Mouse (Mus musculus) neural tube, embryonic 12.5 days (tissue): ENCODE results near the gene Tnfrsf22. TPM values are rescaled to one million over a fixed set of nuclear protein-coding genes. Genes with fewer than 3 reads are reported as not detected.
A peak's percentile ranks its signal among the peaks of the same experiment; 100 is the strongest.
"Not testable (repeated sequence)": the region's sequence is repeated elsewhere in the genome, so short reads cannot be mapped to it uniquely, and the experiment has no call there.

Source experiments
- ATAC-seq: fragments of 200-750 bp; cut with Nextera tagmentation; 2 replicates; pipeline ENCODE4 v1.8.0; 2017; ENCODE audit warnings: low read depth, mild to moderate bottlenecking, moderate TSS enrichment, moderate library complexity; ENCODE audit not compliant: low FRiP score
- H3K27ac ChIP-seq: fragments of 300-500 bp; sonication (generic); 2 replicates; pipeline ENCODE4 v1.5.1; 2016
- H3K27me3 ChIP-seq: fragments of 300-500 bp; sonication (generic); replicated peaks from 2 replicates; pipeline ENCODE4 v1.6.1; 2016; ENCODE audit warnings: mild to moderate bottlenecking
- H3K36me3 ChIP-seq: fragments of 300-500 bp; sonication (generic); 2 replicates; pipeline ENCODE4 v1.6.1; 2016; ENCODE audit warnings: mild to moderate bottlenecking
- H3K4me1 ChIP-seq: fragments of 300-500 bp; sonication (generic); 2 replicates; pipeline ENCODE4 v1.6.1; 2016
- H3K4me2 ChIP-seq: fragments of 300-500 bp; sonication (generic); replicated peaks from 2 replicates; pipeline ENCODE4 v1.6.1; 2016; ENCODE audit warnings: mild to moderate bottlenecking
- H3K4me3 ChIP-seq: fragments of 300-500 bp; sonication (generic); 2 replicates; pipeline ENCODE4 v1.5.1; 2016
- H3K9ac ChIP-seq: fragments of 300-500 bp; sonication (generic); 2 replicates; pipeline ENCODE4 v1.6.1; 2016; ENCODE audit warnings: mild to moderate bottlenecking
- H3K9me3 ChIP-seq: fragments of 300-500 bp; sonication (generic); 2 replicates; pipeline ENCODE4 v1.6.1; 2016; ENCODE audit warnings: mild to moderate bottlenecking
- WGBS: fragments of 180-500 bp; shearing (Covaris S2); methylation state at CpG from one replicate; pipeline ENCODE4 v1.1.7; 2016; 5-methylcytosine and 5-hydroxymethylcytosine counted together
- polyA plus RNA-seq: library from polyadenylated mRNA; unstranded; fragments of >200 nt; fragmentation: Nextera tagmentation; extraction: Ambion mirVana; gene quantifications from 2 replicates; pipeline ENCODE4 v1.2.1, GENCODE M21; 2016

Gene Tnfrsf22
- polyA plus RNA-seq, 1 experiment from 2014 or later: 6.6 TPM

DNA sequence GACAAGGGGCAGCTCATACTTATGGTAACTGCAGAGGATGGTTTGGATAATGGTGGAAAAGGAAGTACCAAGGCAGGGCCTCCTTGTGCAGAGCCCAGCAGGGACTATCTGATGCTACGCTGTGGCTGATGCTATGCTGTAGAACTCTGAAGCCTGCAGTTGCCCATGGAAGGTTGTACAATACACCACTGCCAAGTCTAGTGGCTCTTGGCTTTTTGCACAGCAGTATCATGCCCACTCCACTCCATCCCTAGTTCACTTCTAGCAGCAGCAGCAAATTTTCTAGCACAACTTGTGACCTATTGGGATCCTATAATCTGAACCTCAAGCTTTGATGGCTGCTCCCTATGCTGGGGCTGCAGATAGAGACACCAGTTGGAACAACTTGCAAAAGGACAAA, 32.1 kb upstream of the Tnfrsf22 start:
- 91% methylated on average over 1 of the region's 1 CpGs for WGBS
- Histone ChIP-seq H3K27ac (no peak overlapping the region), H3K36me3 (no peaks in the 10 kb centered on the region), H3K9me3 (no peaks in the 10 kb centered on the region), H3K9ac (no peak overlapping the region), H3K4me3 (no peak overlapping the region), H3K4me1 (peaks cover 4% of the 10 kb centered on the region; the same call in 1 of the 2 replicates), H3K27me3 (no peaks in the 10 kb centered on the region), H3K4me2 (no peak overlapping the region)
- no peak for ATAC-seq

- H3K36me3 ChIP-seq, H3K27me3 ChIP-seq, ATAC-seq, H3K9me3 ChIP-seq, H3K9ac ChIP-seq, H3K4me3 ChIP-seq, H3K4me1 ChIP-seq, H3K4me2 ChIP-seq, H3K27ac ChIP-seq: not testable (repeated sequence)
- 52% methylated on average over 2 of the region's 2 CpGs for WGBS
Observed at GRCm38 (mm10) chr7:143680836-143681235, 31.4 kb upstream of the Tnfrsf22 start.

DNA sequence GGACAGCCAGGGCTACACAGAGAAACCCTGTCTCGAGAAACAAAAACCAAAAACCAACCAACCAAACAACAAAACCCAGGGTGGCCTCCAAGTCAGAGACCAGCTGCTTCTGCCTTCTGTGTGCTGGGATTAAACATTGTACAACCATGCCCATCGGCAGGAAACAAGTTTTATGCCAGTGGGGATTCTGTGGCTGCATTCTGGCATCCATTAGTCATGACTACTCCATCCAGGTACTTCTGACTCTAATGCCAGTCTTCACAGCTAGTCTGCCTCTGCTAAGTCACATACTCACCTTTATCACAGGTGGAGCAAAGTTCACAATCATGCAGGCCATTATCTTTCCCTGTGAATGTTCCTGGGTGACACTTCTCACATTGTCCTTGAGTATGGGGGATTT, 30.2 kb upstream of the Tnfrsf22 start:
- H3K9me3 ChIP-seq, H3K27ac ChIP-seq, H3K27me3 ChIP-seq, H3K4me2 ChIP-seq, H3K4me1 ChIP-seq, H3K36me3 ChIP-seq, ATAC-seq, H3K9ac ChIP-seq, H3K4me3 ChIP-seq: not testable (repeated sequence)
- 80% methylated on average over 2 of the region's 2 CpGs for WGBS

DNA sequence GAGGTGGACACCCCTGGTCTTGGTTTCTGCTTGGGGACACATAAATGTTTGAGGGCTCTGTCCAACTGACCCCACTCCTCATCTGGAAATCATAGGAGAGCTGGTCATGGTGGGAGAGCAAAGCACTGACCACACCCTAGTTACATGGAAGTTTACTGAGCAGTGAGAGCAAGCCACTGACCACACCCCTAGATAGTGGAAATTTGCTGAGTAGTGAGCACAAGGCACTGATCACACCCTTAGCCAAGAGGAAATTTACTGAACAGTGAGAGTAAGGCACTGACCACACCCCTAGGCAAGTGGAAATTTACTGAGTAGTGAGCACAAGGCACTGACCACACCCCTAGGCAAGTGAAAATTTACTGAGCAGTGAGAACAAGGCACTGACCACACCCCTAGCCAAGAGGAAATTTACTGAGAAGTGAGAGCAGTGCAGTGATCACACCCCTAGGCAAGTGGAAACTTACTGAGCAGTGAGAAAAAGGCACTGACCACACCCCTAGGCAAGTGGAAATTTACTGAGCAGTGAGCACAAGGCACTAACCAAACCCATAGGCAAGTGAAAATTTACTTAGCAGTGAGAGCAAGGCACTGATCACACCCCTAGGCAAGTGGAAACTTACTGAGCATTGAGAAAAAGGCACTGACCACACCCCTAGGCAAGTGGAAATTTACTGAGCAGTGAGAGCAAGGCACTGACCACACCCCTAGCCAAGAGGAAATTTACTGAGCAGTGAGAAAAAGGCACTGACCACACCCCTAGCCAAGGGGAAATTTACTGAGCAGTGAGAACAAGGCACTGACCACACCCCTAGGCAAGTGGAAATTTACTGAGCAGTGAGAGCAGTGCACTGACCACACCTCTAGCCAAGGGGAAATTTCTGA, 17.2 kb upstream of the Tnfrsf22 start:
- no peak overlapping the region for H3K9ac ChIP-seq
- H3K27ac ChIP-seq: no peak overlapping the region
- no peak for ATAC-seq
- no peaks in the 10 kb centered on the region for H3K4me1 ChIP-seq
- no peak overlapping the region for H3K4me3 ChIP-seq
- H3K36me3 ChIP-seq: no peaks in the 10 kb centered on the region
- no peaks in the 10 kb centered on the region for H3K27me3 ChIP-seq
- no peaks in the 10 kb centered on the region for H3K9me3 ChIP-seq
- H3K4me2 ChIP-seq: no peak overlapping the region

GRCm38 (mm10) chr7:143663470-143663869, 14.0 kb upstream of the Tnfrsf22 start:
- Histone ChIP-seq H3K36me3 (no peaks in the 10 kb centered on the region), H3K27me3 (no peaks in the 10 kb centered on the region), H3K4me3 (no peak overlapping the region), H3K4me2 (no peak overlapping the region), H3K9me3 (no peaks in the 10 kb centered on the region), H3K27ac (no peak overlapping the region), H3K9ac (no peak overlapping the region), H3K4me1 (no peaks in the 10 kb centered on the region)
- 90% methylated on average over 2 of the region's 2 CpGs for WGBS
- no peak for ATAC-seq

GRCm38 (mm10) chr7:143660797-143661196, 11.3 kb upstream of the Tnfrsf22 start:
- Histone ChIP-seq H3K36me3 (no peaks in the 10 kb centered on the region), H3K27ac (no peak overlapping the region), H3K4me3 (no peak overlapping the region), H3K9me3 (no peaks in the 10 kb centered on the region), H3K27me3 (no peaks in the 10 kb centered on the region), H3K4me2 (no peak overlapping the region), H3K9ac (no peak overlapping the region), H3K4me1 (no peaks in the 10 kb centered on the region)
- no peak for ATAC-seq

DNA sequence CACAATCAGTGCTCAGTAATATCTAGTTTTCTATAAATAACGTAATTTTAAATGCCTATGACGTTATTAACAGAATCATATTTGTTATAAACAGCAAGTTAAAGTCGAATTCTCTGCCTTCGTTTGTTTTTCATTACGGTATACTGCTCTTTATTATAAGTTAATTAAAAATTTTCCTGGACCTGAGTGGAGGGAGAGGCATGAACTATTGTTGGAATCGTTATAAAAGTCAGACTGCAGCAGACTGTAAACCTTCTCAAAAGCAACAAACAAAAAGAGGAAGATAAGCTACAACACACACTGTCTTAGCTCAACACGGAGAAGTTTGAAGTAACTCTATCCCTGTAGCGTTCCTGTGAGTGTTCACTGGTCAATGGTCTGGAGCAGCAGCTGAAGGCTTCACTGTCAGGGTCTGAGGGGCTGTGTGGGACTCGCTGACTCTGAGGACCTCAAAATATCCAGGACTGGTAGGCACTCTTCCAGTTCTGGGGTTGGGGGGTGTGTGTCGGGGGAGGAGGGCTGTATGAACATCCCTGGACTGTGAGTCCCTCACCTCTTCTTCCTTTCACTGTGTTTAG, 397 bp upstream of the Tnfrsf22 start:
- H3K4me1 ChIP-seq, H3K9ac ChIP-seq, H3K27ac ChIP-seq, H3K36me3 ChIP-seq, H3K27me3 ChIP-seq: not testable (repeated sequence)
- 0 out of 2 replicates have a peak, but pooled peaks have one; percentile 21 for ATAC-seq
- Histone ChIP-seq H3K9me3 (peaks cover 13% of the 10 kb centered on the region), H3K4me3 (peak overlapping the region; percentile 69), H3K4me2 (peak overlapping the region; percentile 83; the same call in 1 of the 2 replicates)
- 59% methylated on average over 10 of the region's 10 CpGs for WGBS

DNA sequence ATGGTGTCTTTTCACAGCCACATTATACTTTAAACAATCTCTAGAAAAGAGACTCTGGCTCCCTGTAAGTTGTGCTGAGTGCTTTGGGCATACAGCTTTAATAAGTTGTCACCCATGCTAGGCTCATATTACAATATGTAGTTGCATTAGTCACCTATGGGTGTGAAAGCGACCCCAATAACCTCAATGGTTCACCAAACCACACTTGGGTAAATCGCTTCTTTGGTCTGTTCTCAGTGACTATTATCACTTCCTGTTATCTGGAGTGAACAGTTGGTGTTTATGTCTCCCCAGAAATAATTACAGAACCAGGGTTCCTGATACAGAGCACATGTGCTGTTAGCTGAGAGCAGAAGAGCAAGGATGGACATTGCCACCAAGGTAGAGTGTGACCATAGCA, 5.5 kb downstream of the Tnfrsf22 start:
- H3K9me3 ChIP-seq, H3K4me1 ChIP-seq, H3K27me3 ChIP-seq, H3K36me3 ChIP-seq, H3K4me2 ChIP-seq, H3K9ac ChIP-seq, ATAC-seq, H3K4me3 ChIP-seq, H3K27ac ChIP-seq: not testable (repeated sequence)
- WGBS: 87% methylated on average over 2 of the region's 2 CpGs

DNA sequence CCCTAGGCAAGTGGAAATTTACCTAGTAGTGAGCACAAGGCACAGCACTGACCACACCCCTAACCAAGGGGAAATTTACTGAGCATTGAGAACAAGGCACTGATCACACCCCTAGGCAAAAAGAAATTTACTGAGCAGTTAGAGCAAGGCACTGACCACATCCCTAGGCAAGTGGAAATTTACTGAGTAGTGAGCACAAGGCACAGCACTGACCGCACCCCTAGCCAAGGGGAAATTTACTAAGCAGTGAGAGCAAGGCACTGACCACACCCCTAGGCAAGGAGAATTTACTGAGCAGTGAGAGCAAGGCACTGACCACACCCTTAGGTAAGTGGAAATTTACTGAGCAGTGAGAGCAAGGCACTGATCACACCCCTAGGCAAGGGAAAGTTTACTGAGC, 12.8 kb downstream of the Tnfrsf22 start:
- 0 out of 2 replicates have a peak, but pooled peaks cover 5% of the 10 kb centered on the region for H3K9me3 ChIP-seq
- no peaks in the 10 kb centered on the region for H3K27me3 ChIP-seq
- no peak overlapping the region for H3K27ac ChIP-seq
- WGBS: 97% methylated on average over 1 of the region's 1 CpGs
- no peak overlapping the region for H3K4me3 ChIP-seq
- no peak overlapping the region for H3K9ac ChIP-seq
- H3K36me3 ChIP-seq: no peaks in the 10 kb centered on the region
- no peaks in the 10 kb centered on the region for H3K4me1 ChIP-seq
- no peak for ATAC-seq
- H3K4me2 ChIP-seq: no peak overlapping the region

DNA sequence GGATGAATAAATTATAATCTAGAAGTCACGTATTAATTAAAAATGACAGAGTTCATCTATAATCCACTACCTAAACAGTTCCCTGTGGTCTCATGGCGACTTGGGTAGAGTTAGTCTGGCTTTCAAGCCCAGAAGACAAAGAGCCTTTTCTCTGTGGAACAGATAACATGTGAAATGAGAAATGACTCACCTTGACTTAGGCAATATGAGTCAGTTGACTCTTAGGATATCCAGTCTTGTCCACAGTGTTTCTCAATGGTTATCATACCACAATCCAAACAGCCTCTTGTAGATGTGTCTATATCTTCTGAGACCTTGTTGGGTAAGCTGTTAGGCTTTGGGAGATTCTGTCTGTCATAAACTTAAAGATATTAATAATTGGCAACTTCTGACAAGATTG, 18.0 kb downstream of the Tnfrsf22 start:
- H3K36me3 ChIP-seq: no peaks in the 10 kb centered on the region
- H3K4me3 ChIP-seq: no peak overlapping the region
- no peak for ATAC-seq
- H3K4me1 ChIP-seq: no peaks in the 10 kb centered on the region
- no peak overlapping the region for H3K9ac ChIP-seq
- H3K27ac ChIP-seq: no peak overlapping the region
- H3K9me3 ChIP-seq: 0 out of 2 replicates have a peak, but pooled peaks cover 5% of the 10 kb centered on the region
- 71% methylated on average over 2 of the region's 2 CpGs for WGBS
- H3K27me3 ChIP-seq: no peaks in the 10 kb centered on the region
- H3K4me2 ChIP-seq: no peak overlapping the region

- Histone ChIP-seq H3K4me2 (no peak overlapping the region), H3K27me3 (no peaks in the 10 kb centered on the region), H3K4me3 (no peak overlapping the region), H3K36me3 (no peaks in the 10 kb centered on the region), H3K27ac (no peak overlapping the region), H3K9me3 (0 out of 2 replicates have a peak, but pooled peaks cover 5% of the 10 kb centered on the region), H3K9ac (no peak overlapping the region), H3K4me1 (no peaks in the 10 kb centered on the region)
- WGBS: 74% methylated on average over 1 of the region's 1 CpGs
- ATAC-seq: no peak
Observed at GRCm38 (mm10) chr7:143629501-143629900, 20.0 kb downstream of the Tnfrsf22 start.

GRCm38 (mm10) chr7:143628540-143628939, 20.9 kb downstream of the Tnfrsf22 start, which contains the start of gene Tnfrsf26:
Gene Tnfrsf26 (minus strand): TSS chr7:143628722.
- H3K27ac ChIP-seq: no peak within 1 kb of the TSS
- H3K9ac ChIP-seq: no peak within 1 kb of the TSS
- no peak for ATAC-seq
- H3K4me2 ChIP-seq: no peak within 1 kb of the TSS
- H3K27me3 ChIP-seq: no peaks in the 10 kb centered on the region
- no peaks in the 10 kb centered on the region for H3K36me3 ChIP-seq
- 96% methylated on average over 1 of the region's 1 CpGs for WGBS
- H3K4me3 ChIP-seq: no peak within 1 kb of the TSS
- H3K9me3 ChIP-seq: 0 out of 2 replicates have a peak, but pooled peaks cover 5% of the 10 kb centered on the region
- no peaks in the 10 kb centered on the region for H3K4me1 ChIP-seq
